Mouse (Mus musculus): ENCODE measurements around the gene Hyal2.

Hyal2 gene

DNA sequence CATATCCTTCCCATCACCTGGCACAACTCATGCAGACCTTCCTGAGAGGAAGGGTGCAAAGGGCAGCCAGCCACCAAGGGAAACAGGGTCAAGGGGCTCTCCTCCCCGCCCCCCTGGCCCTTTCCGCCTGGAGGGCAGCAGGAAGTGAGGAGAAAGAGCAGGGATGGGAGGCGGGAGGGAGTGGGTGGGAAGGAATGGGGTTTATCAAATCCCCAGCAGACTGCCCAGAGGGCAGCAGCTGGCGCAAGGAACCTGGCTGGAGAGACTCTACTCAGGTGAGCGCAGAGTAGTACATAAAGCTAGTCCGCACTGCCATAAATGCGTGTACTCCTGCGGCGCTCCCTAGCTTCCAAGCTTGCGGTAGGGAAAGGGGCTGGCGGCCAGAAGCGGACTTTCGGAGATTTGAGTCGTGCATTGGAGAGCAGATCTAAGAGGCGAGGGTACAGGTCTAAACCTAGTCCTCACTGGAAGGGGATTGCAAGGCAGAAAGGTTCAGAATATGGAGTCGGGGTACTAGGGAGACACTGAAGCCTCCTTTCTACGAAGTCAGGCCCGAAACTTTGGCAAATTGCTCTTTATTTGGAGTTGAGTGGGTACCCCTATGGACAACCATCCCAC is at the start of gene Hyal2:
Hyal2 (plus strand) TSS at position 244 of the 618 bp plus-strand sequence.
- no peak for DNase-seq (ENCODE audit: low spot score in 2 of 2)

DNA sequence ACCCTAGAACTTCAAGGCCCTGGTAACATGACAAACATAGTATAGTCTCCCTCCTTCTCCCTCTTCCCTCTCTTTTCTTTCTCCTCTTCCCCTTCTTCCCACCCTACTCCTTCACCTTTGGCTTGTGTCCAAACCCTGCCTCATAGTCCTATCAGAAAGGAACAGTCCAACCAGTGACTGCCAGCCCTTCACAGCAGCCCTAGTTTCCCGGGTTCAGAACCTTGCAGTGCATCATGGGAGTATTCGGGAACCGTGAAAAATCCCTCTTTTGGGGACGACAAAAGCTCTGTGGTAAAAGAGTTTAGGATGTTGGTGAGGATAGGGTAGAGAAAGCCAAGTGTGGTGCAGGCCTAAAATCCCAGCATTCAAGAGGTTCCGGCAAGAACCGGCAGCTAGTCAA is 47.4 kb upstream of the Hyal2 start:
- DNase-seq (ENCODE audit: low spot score in 2 of 2) = no peak

- no peak for DNase-seq (ENCODE audit: low spot score in 2 of 2)
Measured at GRCm38 (mm10) chr9:107521190-107521589, 46.6 kb upstream of the Hyal2 start.

DNA sequence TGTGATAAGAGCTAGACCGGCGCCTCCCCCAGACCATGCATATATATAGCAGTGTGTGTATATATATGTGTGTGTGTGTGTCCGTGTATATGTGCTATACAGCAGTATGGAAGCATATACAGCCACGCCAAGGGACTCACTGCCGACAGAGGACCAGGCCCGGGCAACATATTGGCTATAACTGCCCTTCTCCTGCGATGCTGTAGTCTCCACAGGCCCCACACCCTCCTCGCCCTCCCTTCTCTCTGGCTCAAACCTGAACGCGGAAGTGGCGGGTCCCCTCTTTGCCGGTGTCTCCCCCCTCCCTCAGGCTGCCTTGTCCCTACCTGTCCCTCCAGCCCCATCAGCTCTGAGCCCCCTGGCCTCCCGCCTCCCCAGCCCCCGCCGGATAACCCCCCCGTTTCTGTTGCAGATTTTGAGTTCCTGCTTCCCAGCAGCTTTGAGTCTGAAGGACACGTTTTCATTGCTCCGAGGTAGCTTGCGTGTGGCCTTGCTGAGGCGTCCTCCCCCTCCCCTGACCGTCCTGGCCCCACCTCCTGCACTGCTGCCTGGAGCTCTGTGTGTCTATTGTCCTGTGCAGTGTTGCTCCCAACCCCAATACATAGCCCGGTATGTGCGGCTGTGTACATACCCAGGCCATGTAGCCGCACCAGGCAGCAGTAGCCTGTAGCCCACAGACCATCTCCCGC is 45.9 kb upstream of the Hyal2 start:
- no peak for DNase-seq (ENCODE audit: low spot score in 2 of 2)

- DNase-seq (ENCODE audit: low spot score in 2 of 2) = no peak
Measured at GRCm38 (mm10) chr9:107522400-107522711, 45.4 kb upstream of the Hyal2 start.

DNA sequence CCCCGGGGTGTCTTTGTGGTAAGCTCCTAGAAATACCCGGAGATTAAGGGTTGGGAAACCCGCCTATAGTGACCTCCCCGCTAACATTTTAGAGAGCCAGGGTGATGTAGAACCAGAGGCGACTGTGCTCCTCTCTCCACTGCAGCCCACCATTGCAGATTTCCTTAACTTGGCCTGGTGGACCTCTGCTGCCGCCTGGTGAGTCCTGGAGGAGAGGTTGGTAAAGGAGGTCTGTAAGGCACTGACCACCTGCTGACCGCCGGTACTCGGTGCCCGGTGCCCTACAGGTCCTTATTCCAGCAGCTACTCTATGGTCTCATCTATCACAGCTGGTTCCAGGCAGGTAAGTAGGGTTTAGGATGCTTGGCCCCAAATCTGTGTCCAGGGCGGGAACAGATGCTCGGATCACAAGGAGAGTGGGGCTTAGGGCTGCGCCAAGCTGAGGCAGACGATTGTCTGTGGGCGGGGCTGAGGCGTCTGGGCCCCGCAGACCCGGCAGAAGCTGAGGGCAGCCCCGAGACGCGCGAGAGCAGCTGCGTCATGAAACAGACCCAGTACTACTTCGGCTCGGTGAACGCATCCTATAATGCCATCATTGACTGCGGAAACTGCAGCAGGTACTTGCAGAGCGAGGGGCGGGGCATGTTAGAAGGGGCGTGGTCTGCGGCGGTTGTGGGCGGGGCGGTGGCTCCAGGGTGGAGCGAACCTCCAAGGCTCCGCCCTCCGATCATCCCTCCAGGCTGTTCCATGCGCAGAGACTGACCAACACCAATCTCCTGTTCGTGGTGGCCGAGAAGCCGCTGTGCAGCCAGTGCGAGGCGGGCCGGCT is 41.3 kb upstream of the Hyal2 start:
- DNase-seq (ENCODE audit: low spot score in 2 of 2) = peak in 1 of 2 experiments; percentile 78

- DNase-seq (ENCODE audit: low spot score in 2 of 2) = peak; percentile 89 to 94
Measured at GRCm38 (mm10) chr9:107533791-107534407, 33.8 kb upstream of the Hyal2 start, which contains the start of gene Tmem115. TSS of gene Tmem115 (plus strand) at chr9:107533945.

- DNase-seq (ENCODE audit: low spot score in 2 of 2) = no peak
Measured at GRCm38 (mm10) chr9:107534408-107535202, 33.1 kb upstream of the Hyal2 start.

DNA sequence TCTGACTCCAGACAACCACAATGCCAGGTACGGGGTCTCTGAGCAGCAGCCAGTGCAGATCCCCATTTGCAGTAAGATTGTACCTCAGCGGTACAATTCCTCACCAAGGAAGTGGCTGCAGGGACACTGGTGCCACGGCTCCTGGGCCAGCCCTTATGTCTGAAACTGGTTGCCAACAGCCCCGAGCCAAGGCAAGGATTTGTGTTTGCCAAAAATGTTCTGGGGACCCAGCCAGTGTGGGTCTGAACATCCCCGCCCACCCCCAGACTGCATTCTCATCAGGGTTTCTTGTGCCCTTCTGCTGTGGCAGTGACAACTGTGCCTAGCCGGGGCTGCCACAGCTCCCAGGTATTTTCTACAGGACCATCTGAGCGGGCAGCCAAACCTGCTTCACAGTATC is 29.5 kb upstream of the Hyal2 start:
- no peak for DNase-seq (ENCODE audit: low spot score in 2 of 2)

DNA sequence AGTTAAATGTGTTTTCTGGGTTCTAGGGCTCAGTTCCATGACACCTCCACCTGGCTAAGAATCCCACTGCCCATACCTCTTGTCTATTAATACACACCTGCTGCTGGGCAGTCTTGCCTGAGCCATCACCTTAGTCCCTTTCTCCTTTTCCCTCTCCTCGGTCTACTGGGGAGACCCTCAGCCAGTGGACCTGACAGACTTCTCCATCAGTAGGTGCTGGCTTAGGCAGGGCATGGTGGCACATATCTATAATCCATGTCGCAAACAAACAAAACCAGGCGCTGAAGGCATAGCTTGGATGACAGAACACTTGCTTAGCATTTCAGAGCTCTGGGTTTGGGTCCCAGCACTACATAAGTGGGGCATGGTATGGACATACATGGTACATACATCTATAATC is 29.0 kb upstream of the Hyal2 start:
- no peak for DNase-seq (ENCODE audit: low spot score in 2 of 2)

- no peak for DNase-seq (ENCODE audit: low spot score in 2 of 2)
Measured at GRCm38 (mm10) chr9:107539940-107540339, 27.8 kb upstream of the Hyal2 start.

DNA sequence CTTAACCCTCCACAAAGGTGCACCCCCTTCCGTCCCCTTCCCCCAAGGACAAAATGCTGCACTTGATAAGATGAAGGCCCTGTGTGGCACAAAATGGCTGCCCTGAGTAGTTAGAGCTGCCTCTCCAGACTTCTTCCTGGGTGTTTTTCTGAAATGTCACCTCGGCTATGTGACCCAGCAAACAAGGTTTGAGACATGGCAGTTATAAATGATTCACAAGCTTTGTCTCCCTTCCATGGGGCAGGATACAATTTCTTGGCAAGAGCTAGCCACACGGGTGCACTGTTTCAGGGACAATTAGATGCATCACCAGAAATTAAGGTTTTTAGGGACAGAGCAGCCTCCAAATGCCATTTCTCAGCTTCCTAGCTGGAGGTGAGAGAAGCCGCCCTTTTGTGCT is 27.3 kb upstream of the Hyal2 start:
- no peak for DNase-seq (ENCODE audit: low spot score in 2 of 2)

DNA sequence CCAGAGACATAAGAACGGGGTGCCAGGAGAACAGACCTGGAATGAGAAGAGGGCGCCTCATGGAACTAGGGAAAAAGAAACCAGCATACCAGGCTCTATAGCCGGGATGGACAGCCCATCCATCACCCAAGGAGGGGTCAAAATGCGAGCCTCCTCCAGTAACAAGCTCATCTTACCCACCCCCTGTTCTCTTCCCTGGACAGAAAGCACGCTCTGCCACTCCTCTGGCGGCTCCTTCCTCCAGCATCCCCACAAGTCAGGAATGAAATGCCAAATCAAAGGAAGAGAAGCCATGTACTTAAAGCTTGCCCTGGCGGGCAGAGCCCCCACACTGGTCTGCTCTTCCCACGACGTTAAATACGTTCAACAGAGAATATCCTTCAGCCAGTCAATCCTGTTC is 26.7 kb upstream of the Hyal2 start:
- no peak for DNase-seq (ENCODE audit: low spot score in 2 of 2)

DNA sequence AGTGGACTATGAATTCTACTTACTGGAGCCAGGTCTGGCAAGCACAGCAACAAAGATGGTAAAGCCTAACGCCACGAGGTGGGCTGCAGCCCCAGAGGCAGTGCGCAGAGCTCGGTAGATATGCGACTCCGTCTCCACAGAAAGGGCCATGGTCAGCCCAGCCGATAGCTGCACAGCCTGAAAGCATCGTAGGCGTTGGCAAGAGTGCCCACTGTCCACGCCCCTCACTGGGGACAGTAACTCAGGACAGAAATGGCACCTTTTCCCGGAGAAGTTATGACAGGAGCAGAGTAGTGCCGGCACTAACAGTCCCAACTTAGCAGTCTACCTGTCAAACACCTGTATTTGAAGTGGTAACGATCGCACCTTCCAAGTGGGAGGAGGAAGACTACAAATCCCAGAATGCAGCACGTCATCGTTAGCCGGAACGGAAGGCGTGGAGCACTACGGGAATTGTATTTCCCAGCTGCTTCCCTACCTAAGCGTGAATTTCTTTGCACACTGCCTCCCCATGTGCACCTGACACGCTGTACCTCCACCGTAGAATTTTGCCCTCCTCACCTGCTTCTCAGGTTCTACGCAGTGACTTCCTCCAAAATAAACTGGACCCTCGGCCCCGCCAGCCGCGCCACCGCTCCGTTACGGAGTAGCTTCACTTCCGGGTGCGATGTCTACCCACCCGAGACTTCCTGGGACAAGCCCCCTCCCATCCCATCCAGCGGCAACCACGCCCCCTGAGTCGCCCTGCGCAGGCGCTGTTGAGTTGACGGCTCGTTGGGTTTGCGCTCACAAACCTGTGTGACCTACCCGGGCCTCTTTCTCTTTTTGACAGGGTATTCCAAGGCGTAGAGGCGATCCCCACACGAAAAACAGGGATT is 26.0 kb upstream of the Hyal2 start, which contains the start of the genes Cyb561d2 and Nprl2:
Cyb561d2 (minus strand) TSS at position 720 of the 878 bp plus-strand sequence.
Nprl2 (plus strand) TSS at position 753 of the 878 bp plus-strand sequence.
- DNase-seq (ENCODE audit: low spot score in 2 of 2) = peak; percentile 90 to 93

- no peak for DNase-seq (ENCODE audit: low spot score in 2 of 2)
Measured at GRCm38 (mm10) chr9:107542352-107542686, 25.4 kb upstream of the Hyal2 start.

DNA sequence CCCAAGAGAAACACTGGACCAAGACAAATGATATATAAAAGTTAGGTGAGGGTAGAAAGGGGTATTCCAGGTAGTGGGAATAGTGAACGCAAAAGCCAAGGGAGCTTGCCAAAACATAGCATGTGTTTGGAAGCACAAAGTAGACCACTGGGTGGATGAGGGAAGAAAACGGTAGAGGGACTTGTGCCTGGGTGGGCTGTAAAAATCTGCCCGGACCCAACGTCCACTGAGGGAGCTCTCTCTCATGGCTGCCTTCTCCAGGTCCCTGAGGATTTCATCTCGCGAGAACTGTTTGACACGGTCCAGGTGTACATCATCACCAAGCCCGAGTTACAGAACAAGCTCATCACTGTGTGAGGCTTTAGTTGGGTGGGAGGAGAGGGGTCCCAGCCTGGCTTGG is 25.0 kb upstream of the Hyal2 start:
- no peak for DNase-seq (ENCODE audit: low spot score in 2 of 2)

DNA sequence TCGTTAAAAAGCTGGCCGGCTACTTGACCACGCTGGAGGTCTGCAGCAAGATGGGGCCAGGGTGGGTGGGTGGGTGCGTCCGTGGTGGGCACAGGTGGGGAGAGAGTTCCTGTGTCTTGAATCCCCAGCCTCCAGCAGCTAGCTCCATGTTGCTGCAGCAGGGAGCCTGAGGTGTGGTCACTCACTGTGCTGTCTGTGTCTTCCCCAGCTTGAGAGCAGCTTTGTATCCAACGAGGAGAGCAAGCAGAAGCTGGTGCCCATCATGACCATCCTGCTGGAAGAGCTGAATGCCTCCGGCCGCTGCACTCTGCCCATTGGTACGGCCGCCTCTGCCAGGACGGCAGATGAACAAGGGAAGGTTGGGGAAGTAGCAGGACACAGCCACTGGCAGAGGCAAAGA is 24.4 kb upstream of the Hyal2 start:
- DNase-seq (ENCODE audit: low spot score in 2 of 2) = no peak

GRCm38 (mm10) chr9:107544196-107544700 is 23.5 kb upstream of the Hyal2 start:
- DNase-seq (ENCODE audit: low spot score in 2 of 2) = no peak

DNA sequence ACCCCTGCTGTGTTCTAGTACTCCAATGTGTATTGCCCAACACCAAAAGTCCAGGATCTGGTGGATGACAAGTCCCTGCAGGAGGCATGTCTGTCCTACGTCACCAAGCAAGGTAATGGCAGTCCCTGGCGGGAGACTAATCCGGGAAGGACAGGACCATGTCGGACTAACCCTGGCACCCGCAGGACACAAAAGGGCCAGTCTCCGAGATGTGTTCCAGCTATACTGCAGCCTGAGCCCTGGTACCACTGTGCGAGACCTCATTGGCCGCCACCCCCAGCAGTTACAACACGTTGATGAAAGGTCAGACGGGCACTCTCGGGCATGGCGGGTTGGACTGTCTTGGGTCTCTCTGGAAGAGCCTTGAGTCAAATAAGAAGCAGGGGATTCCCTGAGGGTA is 23.0 kb upstream of the Hyal2 start:
- no peak for DNase-seq (ENCODE audit: low spot score in 2 of 2)

DNA sequence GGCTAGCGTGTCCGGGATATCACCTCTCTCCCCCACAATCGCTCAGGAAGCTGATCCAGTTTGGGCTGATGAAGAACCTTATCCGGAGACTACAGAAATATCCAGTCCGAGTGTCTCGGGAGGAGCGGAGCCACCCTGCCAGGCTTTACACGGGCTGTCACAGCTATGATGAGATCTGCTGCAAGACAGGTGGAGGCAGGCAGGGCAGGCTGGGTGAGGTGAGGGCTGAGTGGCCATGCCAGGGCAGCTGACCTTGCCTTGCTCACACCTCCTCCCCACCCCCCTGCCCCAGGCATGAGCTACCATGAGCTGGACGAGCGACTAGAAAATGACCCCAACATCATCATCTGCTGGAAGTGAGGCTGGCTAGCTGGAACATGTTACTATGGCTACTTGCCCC is 22.5 kb upstream of the Hyal2 start:
- DNase-seq (ENCODE audit: low spot score in 2 of 2) = no peak
